Mouse (Mus musculus) neural tube, embryonic 11.5 days (tissue): ENCODE measurements around the gene Dll4. TPM values are rescaled to one million over a fixed set of nuclear protein-coding genes. Genes with fewer than 3 reads are reported as not detected.
A peak's percentile ranks its signal among the peaks of the same experiment; 100 is the strongest.

Experiments used
- ATAC-seq: fragments of 200-750 bp; cut with Nextera tagmentation; 2 replicates; pipeline ENCODE4 v1.8.0; 2017; ENCODE audit warnings: moderate number of reproducible peaks, mild to moderate bottlenecking, moderate TSS enrichment, moderate library complexity; ENCODE audit not compliant: insufficient read depth, low FRiP score, low TSS enrichment
- DNase-seq: peaks from one replicate; pipeline ENCODE4 v3.0.0-alpha.2; 2015; ENCODE audit warnings: low spot score
- H3K27ac ChIP-seq: fragments of 300-500 bp; sonication (generic); 2 replicates; pipeline ENCODE4 v1.5.1; 2014; ENCODE audit warnings: low read depth, mild to moderate bottlenecking, low read length
- H3K27me3 ChIP-seq: fragments of 300-500 bp; sonication (generic); 2 replicates; pipeline ENCODE4 v1.6.1; 2014; ENCODE audit warnings: mild to moderate bottlenecking, low read length, mixed read lengths; ENCODE audit not compliant: control insufficient read depth, insufficient read depth
- H3K36me3 ChIP-seq: fragments of 300-500 bp; sonication (generic); 2 replicates; pipeline ENCODE4 v1.6.1; 2014; ENCODE audit warnings: mild to moderate bottlenecking, low read length, moderate library complexity, mixed read lengths; ENCODE audit not compliant: control insufficient read depth, insufficient read depth
- H3K4me1 ChIP-seq: fragments of 300-500 bp; sonication (generic); 2 replicates; pipeline ENCODE4 v1.6.1; 2014; ENCODE audit warnings: low read length, mixed read lengths; ENCODE audit not compliant: control insufficient read depth, insufficient read depth
- H3K4me2 ChIP-seq: fragments of 300-500 bp; sonication (generic); 2 replicates; pipeline ENCODE4 v1.6.1; 2014; ENCODE audit warnings: low read depth, mild to moderate bottlenecking, moderate library complexity
- H3K4me3 ChIP-seq: fragments of 300-500 bp; sonication (generic); 2 replicates; pipeline ENCODE4 v1.5.1; 2014; ENCODE audit warnings: low read depth, low read length
- H3K9ac ChIP-seq: fragments of 300-500 bp; sonication (generic); 2 replicates; pipeline ENCODE4 v1.6.1; 2014; ENCODE audit warnings: mild to moderate bottlenecking, low read length
- H3K9me3 ChIP-seq: fragments of 300-500 bp; sonication (generic); 2 replicates; pipeline ENCODE4 v1.6.1; 2016; ENCODE audit warnings: low read length; ENCODE audit not compliant: control insufficient read depth
- WGBS: fragments of 180-500 bp; shearing (Covaris S2); extraction: QIAGEN DNeasy Blood & Tissue Kit; methylation state at CpG from one replicate; pipeline ENCODE4 v1.1.7; 2014; 5-methylcytosine and 5-hydroxymethylcytosine counted together
- polyA plus RNA-seq: library from polyadenylated mRNA; unstranded; fragments of >200 nt; fragmentation: Nextera tagmentation; extraction: Ambion mirVana; gene quantifications from 2 replicates; pipeline ENCODE4 v1.2.1, GENCODE M21; 2014

Dll4 gene
- polyA plus RNA-seq, 1 experiment from 2014 or later = 3.8 TPM

DNA sequence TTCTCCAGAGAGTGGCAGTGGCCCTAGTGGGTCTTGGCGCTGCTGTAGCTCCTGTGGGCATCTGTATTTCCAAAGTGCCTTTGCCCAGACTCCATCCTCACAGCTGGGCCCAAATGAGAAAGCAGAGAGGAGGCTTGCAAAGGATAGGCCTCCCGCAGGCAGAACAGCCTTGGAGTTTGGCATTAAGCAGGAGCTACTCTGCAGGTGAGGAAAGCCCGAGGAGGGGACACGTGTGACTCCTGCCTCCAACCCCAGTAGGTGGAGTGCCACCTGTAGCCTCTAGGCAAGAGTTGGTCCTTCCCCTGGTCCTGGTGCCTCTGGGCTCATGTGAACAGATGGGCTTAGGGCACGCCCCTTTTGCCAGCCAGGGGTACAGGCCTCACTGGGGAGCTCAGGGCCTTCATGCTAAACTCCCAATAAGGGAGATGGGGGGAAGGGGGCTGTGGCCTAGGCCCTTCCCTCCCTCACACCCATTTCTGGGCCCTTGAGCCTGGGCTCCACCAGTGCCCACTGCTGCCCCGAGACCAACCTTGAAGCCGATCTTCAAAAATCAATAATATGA is 9.5 kb downstream of the Dll4 start:
- no peaks in the 10 kb centered on the region for H3K9me3 ChIP-seq

DNA sequence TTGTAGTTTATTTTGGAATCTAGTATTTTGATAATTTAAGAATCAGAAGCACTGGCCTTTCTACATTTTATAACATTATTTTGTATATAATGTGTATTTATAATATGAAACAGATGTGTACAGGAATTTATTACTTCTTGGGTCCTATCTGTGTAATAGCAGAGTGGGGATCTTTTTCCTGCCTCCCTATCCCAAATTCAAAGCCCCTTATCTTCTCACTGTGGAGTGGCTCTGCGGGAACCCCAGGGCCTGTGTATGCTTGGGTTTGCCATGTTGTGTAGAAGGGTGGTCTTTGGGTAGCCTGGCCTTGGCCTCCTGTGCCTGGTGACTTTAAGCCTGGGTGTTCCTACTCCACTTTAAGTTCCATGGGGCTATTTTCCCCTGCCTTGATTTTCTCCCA is 10.0 kb downstream of the Dll4 start:
- Histone ChIP-seq H3K4me3 (no peak overlapping the region), H3K27ac (no peak overlapping the region), H3K4me1 (peaks cover 4% of the 10 kb centered on the region; the same call in 1 of the 2 replicates), H3K9me3 (no peaks in the 10 kb centered on the region), H3K4me2 (no peak overlapping the region), H3K27me3 (peaks cover 14% of the 10 kb centered on the region), H3K36me3 (no peaks in the 10 kb centered on the region), H3K9ac (no peak overlapping the region)
- DNase-seq (peak; percentile 2), ATAC-seq (no peak)
- WGBS = 90% methylated on average over 1 of the region's 1 CpGs

More for the DNA sequence above, 9.5 kb downstream of the Dll4 start:
- Histone ChIP-seq H3K27me3 (peaks cover 18% of the 10 kb centered on the region), H3K9ac (no peak overlapping the region), H3K4me2 (no peak overlapping the region), H3K4me1 (peaks cover 4% of the 10 kb centered on the region; the same call in 1 of the 2 replicates), H3K4me3 (no peak overlapping the region), H3K36me3 (no peaks in the 10 kb centered on the region), H3K27ac (no peak overlapping the region)
- DNase-seq (peak; percentile 1), ATAC-seq (no peak)
- WGBS = 74% methylated on average over 7 of the region's 7 CpGs

DNA sequence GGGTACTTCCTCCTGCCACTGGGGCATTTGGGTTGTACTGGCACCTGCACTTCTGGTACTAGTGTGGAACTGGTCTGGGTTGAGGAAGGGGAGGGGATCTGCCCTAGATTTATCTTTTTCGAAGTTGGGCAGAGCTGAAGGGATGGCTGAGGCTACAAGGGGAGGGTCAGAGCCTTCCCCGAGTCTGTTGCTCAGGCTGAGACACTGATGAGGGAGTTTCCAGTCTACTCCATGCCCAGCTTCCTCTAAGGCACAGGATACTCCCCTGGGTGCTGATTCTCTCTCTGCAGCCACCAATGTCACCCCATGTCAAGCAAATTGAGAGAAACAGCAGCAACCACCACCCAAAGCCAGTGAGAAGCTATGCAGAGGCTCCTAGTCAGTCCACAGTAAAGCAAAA is 10.4 kb downstream of the Dll4 start:
- Histone ChIP-seq H3K36me3 (no peaks in the 10 kb centered on the region), H3K4me2 (no peak overlapping the region), H3K27me3 (peaks cover 9% of the 10 kb centered on the region), H3K4me1 (peaks cover 4% of the 10 kb centered on the region; the same call in 1 of the 2 replicates), H3K27ac (no peak overlapping the region), H3K9me3 (no peaks in the 10 kb centered on the region), H3K9ac (no peak overlapping the region), H3K4me3 (no peak overlapping the region)
- WGBS = 63% methylated on average over 2 of the region's 2 CpGs
- ATAC-seq = no peak
- peak; percentile 3 for DNase-seq

DNA sequence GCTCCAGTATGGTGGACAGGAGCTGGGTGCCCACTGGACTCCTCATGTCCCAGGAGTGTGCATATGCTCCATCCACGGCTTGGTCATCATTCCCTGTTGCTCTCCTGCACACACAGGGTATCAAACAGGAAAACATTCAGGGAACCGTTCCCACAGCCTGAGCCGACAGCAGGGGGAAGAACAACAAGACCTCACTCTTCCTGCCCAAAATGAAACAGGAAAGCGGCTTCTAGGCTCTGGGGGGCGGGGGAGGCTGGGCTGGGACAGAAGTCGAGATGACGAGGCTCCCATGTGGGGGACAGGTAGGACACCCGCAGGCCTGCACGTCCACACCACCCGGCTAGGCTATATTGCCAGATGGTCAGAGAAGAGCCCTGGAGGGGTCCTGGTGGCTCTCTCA is 10.9 kb downstream of the Dll4 start:
- H3K9me3 ChIP-seq = no peaks in the 10 kb centered on the region
- H3K27me3 ChIP-seq = peaks cover 5% of the 10 kb centered on the region
- WGBS = 71% methylated on average over 10 of the region's 10 CpGs
- DNase-seq = peak; percentile 9
- H3K4me2 ChIP-seq = no peak overlapping the region
- H3K27ac ChIP-seq = no peak overlapping the region
- H3K4me3 ChIP-seq = no peak overlapping the region
- ATAC-seq = no peak
- H3K9ac ChIP-seq = no peak overlapping the region
- H3K4me1 ChIP-seq = peaks cover 4% of the 10 kb centered on the region; the same call in 1 of the 2 replicates
- H3K36me3 ChIP-seq = no peaks in the 10 kb centered on the region

DNA sequence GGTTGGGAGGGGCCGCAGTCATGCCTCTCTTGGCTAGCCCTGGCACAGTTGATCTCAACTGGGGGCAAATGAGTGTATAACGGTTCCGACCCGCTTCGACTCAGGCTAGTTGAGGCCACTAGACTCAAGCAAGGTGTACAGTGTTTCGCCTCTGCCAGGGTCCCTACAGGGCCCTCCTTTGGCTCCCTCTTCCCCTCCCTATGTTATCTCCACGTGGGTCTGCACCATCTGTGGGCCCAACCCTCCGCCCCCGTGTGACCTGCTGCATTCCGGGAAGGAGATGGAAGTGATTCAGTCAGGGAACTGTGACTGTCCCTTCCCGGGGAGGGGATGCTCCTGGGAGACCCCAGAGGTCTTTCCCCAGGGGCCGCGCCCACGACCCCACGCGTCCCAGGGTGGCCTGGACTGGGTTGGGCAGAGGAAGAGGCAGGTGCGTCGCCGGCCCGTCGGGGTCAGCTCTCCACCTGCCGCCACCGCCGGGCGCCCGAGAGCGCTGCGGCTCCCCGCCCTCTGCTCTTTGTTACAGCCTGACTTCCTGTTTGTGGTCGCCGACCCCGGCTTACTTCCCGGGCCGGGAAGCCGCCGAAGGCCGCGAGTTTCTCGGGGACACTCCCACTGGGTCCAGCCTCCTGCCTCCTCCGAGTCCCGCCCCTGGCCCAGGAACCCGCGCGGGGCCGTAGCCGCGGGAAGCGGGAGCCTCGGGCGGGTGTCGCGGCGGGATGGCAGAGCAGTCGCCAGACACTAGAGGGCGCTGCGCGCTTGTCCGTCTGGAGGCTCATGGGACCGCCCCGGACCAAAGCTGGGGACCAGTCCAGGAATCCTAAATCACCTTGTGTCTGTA is 12.1 kb downstream of the Dll4 start:
- peak overlapping the region; percentile 59 for H3K4me3 ChIP-seq
- peak; percentile 79 for ATAC-seq
- H3K36me3 ChIP-seq = no peaks in the 10 kb centered on the region
- H3K27me3 ChIP-seq = no peaks in the 10 kb centered on the region; the same call in 1 of the 2 replicates
- 9% methylated on average over 48 of the region's 60 CpGs for WGBS
- H3K4me1 ChIP-seq = peaks cover 4% of the 10 kb centered on the region; the same call in 1 of the 2 replicates
- peak; percentile 89 for DNase-seq
- H3K4me2 ChIP-seq = peak overlapping the region; percentile 79
- H3K27ac ChIP-seq = peak overlapping the region; percentile 63
- no peaks in the 10 kb centered on the region for H3K9me3 ChIP-seq
- peak overlapping the region; percentile 89 for H3K9ac ChIP-seq

DNA sequence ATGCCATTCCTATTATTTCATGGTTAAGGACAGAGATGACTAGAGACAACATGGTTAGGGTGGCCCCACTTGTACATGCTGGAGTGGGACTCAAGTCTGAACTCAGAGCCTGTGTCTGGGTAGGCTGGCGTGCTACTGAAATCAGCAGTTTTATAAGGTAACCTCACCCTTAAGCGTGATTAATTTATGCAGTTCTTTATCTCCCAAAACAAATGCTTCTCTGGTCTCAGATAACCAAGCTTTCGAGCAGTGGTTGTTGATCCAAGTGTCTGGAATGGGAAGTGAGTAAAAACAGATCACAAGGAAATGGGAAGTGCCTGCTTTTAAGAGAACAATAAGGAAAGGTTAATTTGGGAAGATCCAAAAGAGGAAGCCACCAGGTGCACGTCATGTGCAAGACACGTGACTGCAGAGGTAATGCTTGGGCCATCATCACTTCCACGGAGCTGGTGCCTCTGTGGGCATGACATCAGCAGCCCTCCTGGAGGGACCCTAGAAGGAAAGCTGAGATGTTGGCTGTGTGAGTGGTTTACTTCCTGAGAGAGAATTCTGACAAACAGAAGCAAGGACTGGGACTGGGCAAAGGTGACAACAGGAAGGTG is 19.1 kb downstream of the Dll4 start:
- Histone ChIP-seq H3K4me3 (no peak overlapping the region), H3K9ac (no peak overlapping the region), H3K4me1 (no peaks in the 10 kb centered on the region), H3K27ac (no peak overlapping the region), H3K36me3 (no peaks in the 10 kb centered on the region), H3K27me3 (no peaks in the 10 kb centered on the region), H3K4me2 (no peak overlapping the region), H3K9me3 (no peaks in the 10 kb centered on the region)
- ATAC-seq = no peak
- 60% methylated on average over 6 of the region's 6 CpGs for WGBS
- DNase-seq = no peak

DNA sequence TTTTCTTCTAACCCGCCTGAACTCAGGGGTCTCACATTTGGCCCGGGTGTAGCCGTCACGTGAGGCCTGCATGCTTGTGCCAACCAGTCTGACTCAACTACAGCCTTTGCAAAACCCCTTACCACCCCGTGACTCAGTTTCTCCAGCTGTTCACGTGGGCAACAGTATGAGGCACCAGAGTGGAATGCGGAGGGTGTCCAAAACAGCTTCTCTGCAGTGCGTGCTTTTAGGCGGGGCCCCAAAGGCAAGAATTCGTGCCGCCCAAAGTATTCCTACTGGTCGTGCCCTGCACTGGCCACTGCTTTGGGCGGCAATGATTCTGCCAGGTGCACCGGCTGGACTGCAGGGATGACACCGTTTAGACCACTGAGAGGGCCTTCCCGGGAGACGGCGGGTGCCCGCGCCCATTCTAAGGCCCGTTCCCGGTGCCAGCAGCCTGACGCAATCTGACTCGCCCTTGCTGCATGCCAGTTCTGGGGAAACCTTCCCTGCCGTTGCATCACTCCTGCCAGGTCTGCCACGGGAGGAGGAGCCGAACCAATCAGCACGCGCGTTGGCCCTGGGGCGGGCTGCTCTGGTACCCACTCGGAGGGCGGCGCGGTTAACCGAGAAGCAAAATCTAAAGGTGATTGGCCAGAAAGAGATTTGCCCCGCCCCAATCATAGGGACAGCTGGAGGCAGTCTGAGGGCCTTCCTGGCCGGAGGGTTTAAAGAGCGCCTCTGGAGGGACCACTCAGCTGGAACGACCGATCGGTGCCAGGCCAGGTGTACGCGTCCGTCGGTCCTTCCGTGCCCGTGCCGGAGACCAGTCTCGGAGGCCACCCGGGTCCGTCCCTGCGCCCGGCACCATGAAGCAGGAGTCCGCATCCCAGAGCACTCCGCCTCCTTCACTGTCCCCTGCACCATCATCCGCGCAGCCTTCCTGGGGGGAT is 25.2 kb downstream of the Dll4 start, which contains the start of gene Chac1:
Gene Chac1, plus strand, starts transcription at position 675 of the 932 bp plus-strand sequence.
- H3K4me2 ChIP-seq = peak within 1 kb of the TSS; percentile 92
- no peak within 1 kb of the TSS for H3K27ac ChIP-seq
- 0 out of 2 replicates have a peak, but pooled peaks cover 3% of the 10 kb centered on the region for H3K4me1 ChIP-seq
- H3K36me3 ChIP-seq = no peaks in the 10 kb centered on the region
- DNase-seq (peak; percentile 81), ATAC-seq (peak; percentile 96)
- H3K4me3 ChIP-seq = peak within 1 kb of the TSS; percentile 49
- H3K27me3 ChIP-seq = peaks cover 15% of the 10 kb centered on the region
- peak within 1 kb of the TSS; percentile 61 for H3K9ac ChIP-seq
- 5% methylated on average over 58 of the region's 58 CpGs for WGBS
- H3K9me3 ChIP-seq = no peaks in the 10 kb centered on the region

DNA sequence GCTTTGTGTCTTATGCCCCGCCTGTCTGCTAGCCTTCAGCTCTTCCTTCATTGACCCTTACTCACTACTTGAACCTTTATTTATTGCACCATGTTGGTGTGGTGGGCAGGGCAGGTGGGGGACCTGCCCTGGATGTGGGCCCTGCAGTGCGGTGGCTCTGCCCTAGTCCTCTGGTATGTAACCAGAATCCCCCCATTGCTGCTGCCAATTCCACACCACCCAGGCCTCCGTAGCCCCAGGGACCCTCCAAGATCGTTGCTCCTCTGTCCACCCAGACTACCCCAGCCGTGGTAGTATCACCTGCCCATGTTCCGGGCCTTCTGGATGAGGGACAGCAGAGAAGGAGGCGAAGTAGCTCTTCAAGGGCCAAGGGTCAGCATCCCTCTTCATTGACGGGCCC is 28.1 kb downstream of the Dll4 start:
- Histone ChIP-seq H3K27ac (no peak overlapping the region), H3K9me3 (no peaks in the 10 kb centered on the region), H3K4me3 (no peak overlapping the region), H3K27me3 (peaks cover 15% of the 10 kb centered on the region), H3K36me3 (no peaks in the 10 kb centered on the region), H3K4me2 (no peak overlapping the region), H3K4me1 (0 out of 2 replicates have a peak, but pooled peaks cover 3% of the 10 kb centered on the region), H3K9ac (no peak overlapping the region)
- ATAC-seq (no peak), DNase-seq (no peak)
- 88% methylated on average over 8 of the region's 8 CpGs for WGBS
